Mouse (Mus musculus) CD4-positive, CD25-positive, alpha-beta regulatory T cell, adult 4 months (primary cell): ENCODE results near the gene Gata3. TPM values are rescaled to one million over a fixed set of nuclear protein-coding genes. Genes with fewer than 3 reads are reported as not detected.
A peak's percentile ranks its signal among the peaks of the same experiment; 100 is the strongest.

Source experiments
- ATAC-seq: one replicate; pipeline ENCODE4 v1.8.0; 2017
- polyA plus RNA-seq, 2 experiments: library from polyadenylated mRNA; unstranded; fragments of 100-300 nt; shearing (Covaris generic); gene quantifications; one replicate each; pipeline ENCODE4 v1.2.1; 2017

The Gata3 gene
- polyA plus RNA-seq, 2 experiments from 2014 or later: 136 to 163 TPM

DNA sequence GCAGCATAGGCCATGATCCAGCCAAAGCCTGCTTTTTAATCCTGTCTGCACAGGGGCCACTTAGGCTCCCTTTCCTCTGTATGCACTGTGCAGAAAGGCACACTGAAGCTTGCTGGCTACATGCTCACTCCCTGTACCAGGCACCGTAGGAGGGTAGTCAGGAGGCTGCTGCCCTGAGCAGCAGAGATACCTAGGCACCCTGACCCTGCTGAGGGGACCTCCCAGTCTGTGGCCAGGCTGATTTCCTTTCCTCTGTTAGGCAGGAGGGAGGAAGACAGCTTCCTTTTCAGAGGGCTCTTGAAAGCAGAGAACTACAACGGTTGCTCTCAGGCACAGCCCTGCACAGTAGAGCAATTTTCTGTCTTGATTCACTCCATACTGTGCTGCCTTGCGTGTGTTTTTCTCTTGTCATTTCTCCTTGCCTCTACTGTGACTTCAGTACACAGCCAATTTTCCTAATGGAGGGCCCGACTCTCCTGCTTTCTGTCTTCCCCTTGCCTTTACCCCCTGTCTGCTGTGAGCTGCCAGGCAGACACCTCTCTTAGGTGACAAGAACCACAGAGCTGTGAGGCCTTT, 18.6 kb downstream of the Gata3 start:
- peak; percentile 22 for ATAC-seq

GRCm38 (mm10) chr2:9867092-9867825, 22.6 kb downstream of the Gata3 start:
- peak; percentile 63 for ATAC-seq

DNA sequence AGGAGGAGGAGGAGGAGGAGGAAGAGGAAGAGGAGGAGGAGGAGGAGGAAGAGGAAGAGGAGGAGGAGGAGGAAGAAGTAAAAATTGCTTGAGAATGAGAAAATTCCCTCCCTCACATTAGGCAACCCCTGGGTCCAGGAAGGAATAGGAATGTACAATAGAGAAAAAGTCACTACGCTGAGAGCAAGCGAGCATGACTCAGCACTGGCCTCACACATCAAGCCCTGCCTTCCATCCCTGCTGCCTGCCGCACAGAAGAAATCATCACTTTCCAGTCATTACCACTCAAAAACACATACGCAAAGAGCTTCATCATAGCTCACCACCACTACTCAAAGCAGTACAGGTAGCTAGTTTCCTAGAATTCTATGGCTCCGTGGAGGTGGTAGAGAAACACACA, 29.1 kb downstream of the Gata3 start:
- no peak for ATAC-seq

- ATAC-seq: no peak
Measured at GRCm38 (mm10) chr2:9855861-9856260, 34.0 kb downstream of the Gata3 start.

GRCm38 (mm10) chr2:9852851-9853576, 36.8 kb downstream of the Gata3 start:
- ATAC-seq: no peak

GRCm38 (mm10) chr2:9835195-9835594, 54.6 kb downstream of the Gata3 start:
- no peak for ATAC-seq

DNA sequence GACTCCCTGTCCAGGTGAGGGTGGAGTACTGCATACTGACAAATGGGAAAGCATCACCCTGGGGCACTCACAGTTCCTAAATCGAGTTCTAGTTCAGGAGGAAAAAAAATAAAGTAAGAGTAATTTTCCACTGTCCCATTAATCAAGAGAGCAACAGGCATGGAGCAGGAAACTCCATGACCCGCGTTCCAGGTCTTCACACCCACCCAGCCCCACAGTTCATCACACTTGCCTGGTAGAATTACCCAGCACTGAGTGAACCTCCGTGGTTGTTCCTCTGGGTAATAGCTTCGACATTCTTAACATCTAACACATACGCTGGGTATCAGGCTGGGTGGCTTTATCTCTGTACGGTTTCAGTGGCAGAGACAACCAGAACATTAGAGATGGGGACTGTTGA, 56.1 kb downstream of the Gata3 start:
- ATAC-seq: no peak

DNA sequence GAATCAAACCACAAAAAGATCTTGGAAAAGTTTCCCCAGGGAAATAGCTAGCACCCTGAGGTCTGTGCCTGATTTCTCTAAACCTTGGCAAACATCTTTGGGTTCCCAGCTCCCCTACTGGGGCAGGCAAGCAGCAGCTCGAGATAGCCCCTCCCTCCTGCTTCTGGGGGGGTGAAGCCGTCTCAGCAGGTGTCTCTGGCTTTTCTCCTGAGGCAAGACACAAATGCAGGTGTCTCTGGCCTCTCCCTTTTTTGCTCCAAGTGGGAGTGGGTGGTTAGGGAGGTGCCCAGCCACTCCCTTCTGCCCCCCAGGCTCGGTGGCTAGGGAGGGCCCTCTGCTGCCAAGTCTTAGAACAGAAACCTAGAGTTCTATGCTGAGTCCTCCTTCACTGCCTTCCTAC, 62.2 kb downstream of the Gata3 start:
- no peak for ATAC-seq

GRCm38 (mm10) chr2:9820611-9821010, 69.2 kb downstream of the Gata3 start:
- no peak for ATAC-seq

DNA sequence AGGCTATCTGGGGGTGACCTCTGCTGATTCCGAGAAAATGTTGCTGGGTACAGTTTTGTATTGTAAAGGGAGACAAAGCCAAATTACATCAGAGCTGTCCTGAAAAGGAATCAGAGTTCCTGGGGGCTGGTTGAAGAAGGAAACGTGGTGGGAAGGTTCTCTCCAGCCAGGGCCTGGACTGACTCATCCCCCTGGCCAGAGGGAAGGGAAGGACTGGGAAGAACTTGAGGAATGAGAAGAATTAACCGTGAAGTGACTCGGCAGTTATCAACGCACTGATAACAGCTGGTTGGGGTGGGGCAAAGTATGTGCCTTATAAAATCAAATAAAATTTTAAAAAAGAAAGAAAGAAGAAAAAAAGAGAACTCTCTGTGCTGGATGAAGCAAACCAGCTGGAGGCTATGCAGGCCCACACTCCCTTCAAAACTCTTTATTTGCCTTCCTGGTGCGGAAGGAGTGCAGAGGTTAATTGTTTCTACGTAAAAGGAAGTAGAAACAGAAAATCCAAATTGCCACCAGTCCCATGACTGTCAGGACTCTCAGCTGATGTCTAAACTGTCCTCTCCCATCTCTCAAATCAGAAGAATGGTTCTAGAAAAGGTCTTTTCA, 71.6 kb downstream of the Gata3 start:
- no peak for ATAC-seq

Other genes starting within 250 kb of the Gata3 start
- 1 to 10 TPM in 1 of 2 experiments, under 1 TPM in 1; 0.66 to 1.9 TPM for gene 4930412O13Rik, start 8.8 kb downstream of the Gata3 start, polyA plus RNA-seq
- under 1 TPM in 1 of 2 experiments, not detected in 1; 0.81 TPM for gene 9230102O04Rik, start 494 bp downstream of the Gata3 start, polyA plus RNA-seq
- gene Taf3, start 158.6 kb upstream of the Gata3 start, polyA plus RNA-seq: 10 to 100 TPM; 16.5 to 17.0 TPM
- 100 to 1,000 TPM; 553 to 566 TPM for gene Atp5c1, start 190.5 kb upstream of the Gata3 start, polyA plus RNA-seq
- 10 to 100 TPM; 24.9 to 38.3 TPM for gene Kin, start 190.6 kb upstream of the Gata3 start, polyA plus RNA-seq
- gene Itih2, start 241.4 kb upstream of the Gata3 start, polyA plus RNA-seq: not detected